In genomic region chr7:139633393-139633792, GRCm38 (mm10) we compare ENCODE assay signal across 21 mouse cellular contexts. TPM values are rescaled to one million over a fixed set of nuclear protein-coding genes. Genes with fewer than 3 reads are reported as not detected.
"Had no signal": no experiment of that assay in that cellular context is flagged by ENCODE, and none has a peak within 500 bp of the region (broad histone marks: within the 10 kb centered on the region; RNA-seq: fewer than 3 reads in every experiment).

No protein-coding gene starts in this region.

- H3K27ac ChIP-seq: lung, embryonic 15.5 days; macrophage; midbrain, embryonic 13.5 days; midbrain, embryonic 15.5 days; neural tube, embryonic 12.5 days; stomach, embryonic 15.5 days; stomach, postnatal 0 days had no signal

- H3K9me3 ChIP-seq: lung, embryonic 15.5 days; megakaryocyte, embryonic 14.5 days; midbrain, embryonic 13.5 days; midbrain, embryonic 15.5 days; neural tube, embryonic 12.5 days; stomach, embryonic 15.5 days had no signal

- H3K9ac ChIP-seq: liver, postnatal 0 days; lung, embryonic 15.5 days; midbrain, embryonic 13.5 days; midbrain, embryonic 15.5 days; neural tube, embryonic 12.5 days; stomach, embryonic 15.5 days had no signal

- H3K27me3 ChIP-seq: midbrain, embryonic 13.5 days; midbrain, embryonic 15.5 days; neural tube, embryonic 12.5 days; stomach, embryonic 15.5 days had no signal

- H3K36me3 ChIP-seq: lung, embryonic 15.5 days; midbrain, embryonic 13.5 days; midbrain, embryonic 15.5 days; neural tube, embryonic 12.5 days; stomach, embryonic 15.5 days had no signal

- H3K4me3 ChIP-seq: lung, embryonic 15.5 days; megakaryocyte, embryonic 14.5 days; midbrain, embryonic 13.5 days; midbrain, embryonic 15.5 days; neural tube, embryonic 12.5 days; stomach, embryonic 15.5 days had no signal

- DNase-seq: liver, postnatal 0 days; lung, adult 2 months; lung, postnatal 14 days; lung, postnatal 36 days; right cerebral cortex, postnatal 14 days; thymus, adult 18-20 months; thymus, postnatal 14 days; thymus, postnatal 36 days had no signal

- H3K4me1 ChIP-seq: lung, embryonic 15.5 days; megakaryocyte, embryonic 14.5 days; midbrain, embryonic 13.5 days; midbrain, embryonic 15.5 days; neural tube, embryonic 12.5 days; stomach, embryonic 15.5 days had no signal

- H3K4me2 ChIP-seq: lung, embryonic 15.5 days; midbrain, embryonic 11.5 days; midbrain, embryonic 13.5 days; midbrain, embryonic 15.5 days; neural tube, embryonic 12.5 days; stomach, embryonic 15.5 days had no signal

- ATAC-seq: liver, postnatal 0 days; lung, postnatal 0 days; midbrain, embryonic 13.5 days; midbrain, embryonic 15.5 days had no signal

RNA-seq across cellular contexts. Expression of gene Cfap46, which starts 50.2 kb away (rescaled TPM):
- total RNA-seq: megakaryocyte progenitor cell, adult 5-6 weeks; monocyte, adult 5-6 weeks; neutrophil, adult 5-6 weeks had no signal
- polyA plus RNA-seq: liver, postnatal 0 days; macrophage had no signal

RNA-seq across cellular contexts. Expression of gene Nkx6-2, which starts 50.8 kb away (rescaled TPM):
- total RNA-seq: megakaryocyte progenitor cell, adult 5-6 weeks; monocyte, adult 5-6 weeks; neutrophil, adult 5-6 weeks had no signal
- polyA plus RNA-seq: liver, postnatal 0 days; macrophage had no signal
